Mouse (Mus musculus): ENCODE results near the gene Gstp2.
"Not testable (repeated sequence)": the region's sequence is repeated elsewhere in the genome, so short reads cannot be mapped to it uniquely, and the experiment has no call there.

Gene Gstp2

DNA sequence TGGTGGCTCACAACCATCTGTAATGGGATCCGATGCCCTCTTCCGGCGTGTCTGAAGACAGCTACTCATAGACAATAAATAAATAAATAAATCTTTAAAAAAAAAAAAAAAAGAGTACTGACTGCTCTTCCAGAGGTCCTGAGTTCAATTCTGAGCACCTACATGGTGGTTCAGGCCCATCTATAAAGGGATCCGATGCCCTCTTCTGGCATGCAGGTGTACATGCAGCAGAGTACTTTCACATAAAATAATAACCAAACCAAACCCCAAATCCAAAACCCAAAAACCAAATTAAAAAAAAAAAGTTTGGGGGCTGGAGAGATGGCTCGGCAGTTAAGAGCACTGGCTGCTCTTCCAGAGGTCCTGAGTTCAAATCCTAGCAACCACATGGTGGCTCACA is 3.2 kb upstream of the Gstp2 start:
- DNase-seq (ENCODE audit: low read depth, low spot score): not testable (repeated sequence)

DNA sequence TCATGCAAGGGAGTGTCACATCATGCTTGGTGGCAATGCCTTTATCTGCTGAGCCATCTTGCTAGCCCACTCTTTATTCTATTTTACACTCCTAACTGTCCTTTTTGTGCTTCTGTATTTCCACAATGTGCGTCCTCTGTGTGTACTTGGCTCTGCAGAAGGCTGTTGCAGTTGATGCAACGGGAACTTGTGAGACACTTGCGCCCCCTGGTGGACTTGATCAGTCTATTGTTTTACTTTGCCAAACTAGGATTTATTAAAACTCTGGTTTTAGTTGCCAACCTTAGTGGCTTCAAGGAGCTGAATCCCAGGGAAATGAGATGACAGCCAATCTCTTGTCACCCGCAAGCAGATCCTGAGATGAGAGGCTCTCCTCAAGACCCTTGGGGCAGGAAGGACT is 2.0 kb upstream of the Gstp2 start:
- DNase-seq (ENCODE audit: low read depth, low spot score): peak; percentile 84

- DNase-seq (ENCODE audit: low read depth, low spot score): no peak
These were observed 1.0 kb upstream of the Gstp2 start for GRCm38 (mm10) chr19:4046866-4047254.

- not testable (repeated sequence) for DNase-seq (ENCODE audit: low read depth, low spot score)
These were observed 1.7 kb downstream of the Gstp2 start for GRCm38 (mm10) chr19:4044109-4044508.

GRCm38 (mm10) chr19:4042124-4042523 is 3.7 kb downstream of the Gstp2 start:
- no peak for DNase-seq (ENCODE audit: low read depth, low spot score)

GRCm38 (mm10) chr19:4041500-4041899 is 4.3 kb downstream of the Gstp2 start:
- not testable (repeated sequence) for DNase-seq (ENCODE audit: low read depth, low spot score)

- DNase-seq (ENCODE audit: low read depth, low spot score): not testable (repeated sequence)
These were observed 4.9 kb downstream of the Gstp2 start for GRCm38 (mm10) chr19:4040941-4041340.

- DNase-seq (ENCODE audit: low read depth, low spot score): peak; percentile 88
These were observed 8.0 kb downstream of the Gstp2 start, which contains the start of gene Gstp1 for GRCm38 (mm10) chr19:4037788-4038232. Gstp1 (minus strand) TSS chr19:4037985.

- DNase-seq (ENCODE audit: low read depth, low spot score): not testable (repeated sequence)
These were observed 8.6 kb downstream of the Gstp2 start for GRCm38 (mm10) chr19:4037154-4037787.

DNA sequence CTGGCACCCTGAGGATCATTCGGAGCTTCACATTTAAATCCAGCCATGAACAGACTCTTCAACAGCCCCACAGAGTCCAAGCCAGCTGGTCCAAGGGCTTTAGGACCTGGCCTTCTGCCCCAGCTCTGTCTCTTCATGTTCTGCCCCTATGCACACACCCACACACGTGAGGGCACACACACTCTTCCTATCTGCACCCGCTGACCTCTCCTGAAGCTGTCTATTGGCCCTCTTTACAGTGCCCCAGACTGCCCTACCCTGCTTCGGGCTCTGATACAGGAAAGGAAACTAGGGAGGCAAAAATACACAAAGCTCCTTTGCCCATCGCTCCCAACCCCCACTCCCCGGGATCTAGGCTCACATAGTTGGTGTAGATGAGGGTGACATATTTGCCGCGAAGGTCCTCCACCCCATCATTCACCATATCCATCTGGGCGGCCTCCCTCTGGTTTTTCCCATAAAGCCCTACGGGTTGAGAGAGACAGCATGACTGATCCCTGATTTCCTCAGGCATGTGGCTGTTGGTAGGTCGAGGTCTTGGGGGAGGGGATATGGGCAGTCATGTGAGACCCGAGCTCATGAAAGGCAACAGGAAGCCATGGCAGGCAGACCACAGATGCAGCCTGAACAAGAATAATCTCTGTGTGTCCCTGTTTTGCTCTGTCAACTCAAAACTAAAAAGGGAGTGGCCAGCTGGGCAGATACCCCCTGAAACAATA is 9.3 kb downstream of the Gstp2 start:
- no peak for DNase-seq (ENCODE audit: low read depth, low spot score)

- DNase-seq (ENCODE audit: low read depth, low spot score): no peak
These were observed 12.1 kb downstream of the Gstp2 start for GRCm38 (mm10) chr19:4033742-4034141.

DNA sequence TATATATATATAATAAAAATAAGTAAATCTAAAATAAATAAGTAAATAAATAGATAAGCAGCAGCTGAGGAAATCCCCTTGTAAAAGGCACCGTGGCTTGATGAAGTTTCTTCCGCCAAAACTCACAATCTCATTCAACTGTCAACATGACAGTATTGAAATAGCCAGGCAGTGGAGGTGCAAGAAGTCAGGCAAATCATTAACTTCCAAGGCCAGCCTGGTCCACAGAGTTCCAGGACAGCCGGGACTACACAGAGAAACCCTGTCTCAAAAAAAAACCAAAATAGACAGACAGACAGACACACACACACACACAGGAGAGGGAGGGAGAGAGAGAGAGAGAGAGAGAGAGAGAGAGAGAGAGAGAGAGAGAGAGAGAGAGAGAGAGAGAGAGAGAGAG is 12.5 kb downstream of the Gstp2 start:
- DNase-seq (ENCODE audit: low read depth, low spot score): no peak

DNA sequence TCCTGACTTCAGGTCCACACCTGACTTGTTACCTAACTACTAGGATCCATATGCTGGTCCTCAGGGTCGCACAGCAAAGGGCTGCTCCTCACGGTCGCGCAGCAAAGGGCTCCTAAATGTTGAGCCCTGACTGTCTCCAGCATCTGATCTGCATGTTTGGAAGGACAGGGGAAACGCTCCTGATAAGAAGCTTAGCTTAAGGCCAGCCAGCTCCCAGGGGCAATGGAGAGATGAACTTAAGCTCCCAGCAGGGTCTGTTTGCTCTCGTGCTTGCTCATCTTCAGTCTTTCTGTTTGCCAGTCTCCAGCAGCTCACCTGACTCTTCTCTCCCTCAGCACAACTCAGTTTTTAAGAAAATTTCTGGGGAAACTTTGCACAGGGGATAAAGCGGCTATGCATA is 13.2 kb downstream of the Gstp2 start:
- DNase-seq (ENCODE audit: low read depth, low spot score): no peak

DNA sequence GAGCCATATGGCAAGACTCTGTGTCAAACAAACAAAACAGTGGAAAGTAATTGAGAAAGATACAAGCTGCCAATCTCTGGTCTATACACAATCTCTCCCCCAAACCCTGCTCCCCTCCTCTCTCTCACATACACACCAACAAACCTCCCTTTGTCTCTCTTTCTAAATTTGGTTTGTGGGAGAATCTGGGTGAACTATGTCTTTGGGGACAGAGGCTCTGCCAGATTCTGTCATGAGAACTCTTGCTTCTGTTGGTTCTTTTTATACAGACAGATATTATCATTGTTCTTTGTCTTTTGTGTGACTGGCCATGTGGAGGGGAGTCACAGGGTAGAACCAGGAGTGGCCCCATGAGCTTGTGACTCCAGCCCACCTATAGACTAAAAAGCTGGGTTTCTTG is 18.2 kb downstream of the Gstp2 start:
- no peak for DNase-seq (ENCODE audit: low read depth, low spot score)

DNA sequence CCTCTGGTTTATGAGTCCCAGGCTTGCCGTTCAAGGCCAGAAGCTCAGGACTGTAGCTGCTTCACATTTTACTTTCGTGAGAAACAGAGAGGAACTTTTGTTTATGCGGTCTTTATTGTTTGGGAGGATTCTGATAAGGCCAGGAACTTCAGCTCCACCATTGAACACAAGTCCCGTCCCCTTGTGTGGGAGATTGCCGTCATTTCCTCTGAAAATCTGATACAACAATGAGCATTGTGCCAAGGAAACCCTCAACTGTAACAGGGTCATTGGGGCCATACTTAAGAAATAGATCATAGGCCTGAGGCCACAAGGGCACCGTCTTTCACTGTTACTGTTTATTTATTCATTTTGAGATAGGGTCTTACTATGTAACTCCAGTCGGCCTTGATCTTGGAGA is 22.6 kb downstream of the Gstp2 start:
- no peak for DNase-seq (ENCODE audit: low read depth, low spot score)

- peak; percentile 77 for DNase-seq (ENCODE audit: low read depth, low spot score)
These were observed 26.9 kb downstream of the Gstp2 start for GRCm38 (mm10) chr19:4018743-4019583.

- DNase-seq (ENCODE audit: low read depth, low spot score): no peak
These were observed 27.8 kb downstream of the Gstp2 start for GRCm38 (mm10) chr19:4017921-4018587.

DNA sequence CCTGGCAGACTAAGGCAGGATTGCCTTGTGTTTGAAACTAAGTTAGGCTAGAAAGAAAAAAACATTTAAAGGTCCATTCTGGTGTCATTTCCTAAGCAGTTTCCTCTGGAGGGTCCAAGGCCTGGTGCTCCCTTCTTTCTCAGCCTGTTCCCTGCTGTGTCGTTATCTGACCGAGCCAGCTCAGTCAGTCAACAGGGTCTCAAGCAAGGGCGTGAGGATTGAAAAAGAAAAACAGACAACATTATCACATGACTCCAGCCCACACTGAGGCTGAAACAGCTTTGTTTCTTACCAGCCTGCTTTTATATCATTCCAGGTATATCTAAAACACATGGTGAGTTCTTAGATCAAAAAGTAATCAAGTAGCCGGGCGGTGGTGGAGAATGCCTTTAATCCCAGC is 30.2 kb downstream of the Gstp2 start:
- no peak for DNase-seq (ENCODE audit: low read depth, low spot score)

- no peak for DNase-seq (ENCODE audit: low read depth, low spot score)
These were observed 31.0 kb downstream of the Gstp2 start for GRCm38 (mm10) chr19:4014802-4015201.

GRCm38 (mm10) chr19:4013066-4013465 is 32.8 kb downstream of the Gstp2 start:
- DNase-seq (ENCODE audit: low read depth, low spot score): no peak

- peak; percentile 98 for DNase-seq (ENCODE audit: low read depth, low spot score)
These were observed 33.3 kb downstream of the Gstp2 start, which contains the start of gene Ndufv1 for GRCm38 (mm10) chr19:4012432-4013022. Ndufv1 (minus strand) TSS chr19:4012806.
